In the genomic region with DNA sequence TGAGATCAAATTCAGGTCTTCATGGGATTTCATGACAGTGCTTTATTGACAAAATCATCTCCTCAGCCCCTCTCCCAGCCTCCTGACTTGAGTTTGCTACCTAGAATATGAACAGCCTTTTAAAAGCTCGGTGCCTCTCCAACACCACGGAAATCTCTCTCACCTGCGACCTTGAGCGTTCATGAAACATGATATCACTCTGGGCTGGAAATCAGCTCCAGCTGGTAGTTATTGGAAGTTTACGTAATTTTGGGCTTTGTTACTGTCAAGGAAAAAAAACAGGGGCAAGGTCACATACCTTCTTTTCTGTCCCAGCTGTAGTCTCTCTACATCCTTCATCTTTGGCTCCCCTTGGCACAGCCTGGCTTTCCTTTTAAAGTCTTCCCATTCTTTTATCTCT, we compare ENCODE assay signal across 34 mouse cellular contexts. TPM values are rescaled to one million over a fixed set of nuclear protein-coding genes. Genes with fewer than 3 reads are reported as not detected.
"Had no signal": no experiment of that assay in that cellular context is flagged by ENCODE, and none has a peak within 500 bp of the region (broad histone marks: within the 10 kb centered on the region; RNA-seq: fewer than 3 reads in every experiment).

No protein-coding gene starts in this region.

- H3K9ac ChIP-seq: embryonic facial prominence, embryonic 12.5 days; embryonic facial prominence, embryonic 13.5 days; embryonic facial prominence, embryonic 15.5 days; forebrain, embryonic 12.5 days; forebrain, embryonic 13.5 days; forebrain, embryonic 15.5 days; forebrain, postnatal 0 days; heart, embryonic 12.5 days had no signal

- H3K36me3 ChIP-seq: embryonic facial prominence, embryonic 12.5 days; embryonic facial prominence, embryonic 13.5 days; embryonic facial prominence, embryonic 15.5 days; forebrain, embryonic 10.5 days; forebrain, embryonic 12.5 days; forebrain, embryonic 15.5 days; heart, embryonic 10.5 days; heart, embryonic 12.5 days had no signal

- DNase-seq: cerebellum, adult 18-20 months; cerebellum, adult 2 months; cerebellum, adult 8-10 months; cerebellum, adult 9-10 months; cerebellum, adult 9-11 months; cerebellum, postnatal 10 days; cerebellum, postnatal 14 days; cerebellum, postnatal 25 days; cerebellum, postnatal 36 days; forebrain, postnatal 0 days; gastrocnemius, adult 2 months; gastrocnemius, postnatal 10 days; gastrocnemius, postnatal 14 days; gastrocnemius, postnatal 25 days; gastrocnemius, postnatal 36 days; heart, adult 18-20 months; heart, adult 2 months had no signal

- H3K27ac ChIP-seq: embryonic facial prominence, embryonic 12.5 days; embryonic facial prominence, embryonic 13.5 days; embryonic facial prominence, embryonic 15.5 days; forebrain, embryonic 10.5 days; forebrain, embryonic 12.5 days; forebrain, embryonic 13.5 days; forebrain, embryonic 15.5 days; gastrocnemius, adult 2 months; heart, adult 2 months; heart, embryonic 10.5 days had no signal

- H3K9me3 ChIP-seq: embryonic facial prominence, embryonic 12.5 days; embryonic facial prominence, embryonic 13.5 days; embryonic facial prominence, embryonic 15.5 days; forebrain, embryonic 10.5 days; forebrain, embryonic 12.5 days; forebrain, embryonic 13.5 days; forebrain, embryonic 15.5 days; heart, embryonic 10.5 days had no signal

- H3K4me1 ChIP-seq: embryonic facial prominence, embryonic 15.5 days; forebrain, embryonic 10.5 days; forebrain, embryonic 12.5 days; forebrain, embryonic 13.5 days; forebrain, embryonic 15.5 days; heart, embryonic 12.5 days had no signal

- H3K4me3 ChIP-seq: embryonic facial prominence, embryonic 12.5 days; embryonic facial prominence, embryonic 13.5 days; embryonic facial prominence, embryonic 15.5 days; erythroblast, embryonic 14.5 days; forebrain, embryonic 10.5 days; forebrain, embryonic 12.5 days; forebrain, embryonic 13.5 days; forebrain, embryonic 15.5 days; gastrocnemius, adult 2 months; heart, adult 2 months; heart, embryonic 10.5 days; heart, embryonic 12.5 days had no signal

- ATAC-seq: forebrain, embryonic 13.5 days; forebrain, embryonic 14.5 days; forebrain, embryonic 15.5 days; forebrain, embryonic 16.5 days; forebrain, postnatal 0 days had no signal

- H3K27me3 ChIP-seq: embryonic facial prominence, embryonic 12.5 days; embryonic facial prominence, embryonic 13.5 days; embryonic facial prominence, embryonic 15.5 days; forebrain, embryonic 12.5 days; forebrain, embryonic 13.5 days; forebrain, embryonic 15.5 days; heart, embryonic 12.5 days had no signal

- H3K4me2 ChIP-seq: embryonic facial prominence, embryonic 12.5 days; embryonic facial prominence, embryonic 13.5 days; embryonic facial prominence, embryonic 15.5 days; forebrain, embryonic 12.5 days; forebrain, embryonic 13.5 days; forebrain, embryonic 15.5 days; heart, embryonic 11.5 days; heart, embryonic 12.5 days had no signal

RNA-seq across cellular contexts. Expression of a gene that starts 20.7 kb away (rescaled TPM):
- total RNA-seq: common myeloid progenitor, adult 5-6 weeks; forebrain, postnatal 0 days; gastrocnemius, postnatal 10 days; gastrocnemius, postnatal 14 days; gastrocnemius, postnatal 25 days; gastrocnemius, postnatal 4 days; granulocyte monocyte progenitor cell, adult 5-6 weeks had no signal
- polyA plus RNA-seq: cerebellum, adult 2 months; erythroblast, embryonic 14.5 days; forebrain, embryonic 12.5 days; forebrain, embryonic 13.5 days; forebrain, embryonic 14.5 days; forebrain, embryonic 16.5 days; frontal cortex, adult 2 months had no signal
